Mouse (Mus musculus): ENCODE measurements around the gene Arl4a. TPM values are rescaled to one million over a fixed set of nuclear protein-coding genes. Genes with fewer than 3 reads are reported as not detected.

The Arl4a gene
- total RNA-seq, 2 experiments from 2014 or later, result 24.7 to 36.9 TPM

DNA sequence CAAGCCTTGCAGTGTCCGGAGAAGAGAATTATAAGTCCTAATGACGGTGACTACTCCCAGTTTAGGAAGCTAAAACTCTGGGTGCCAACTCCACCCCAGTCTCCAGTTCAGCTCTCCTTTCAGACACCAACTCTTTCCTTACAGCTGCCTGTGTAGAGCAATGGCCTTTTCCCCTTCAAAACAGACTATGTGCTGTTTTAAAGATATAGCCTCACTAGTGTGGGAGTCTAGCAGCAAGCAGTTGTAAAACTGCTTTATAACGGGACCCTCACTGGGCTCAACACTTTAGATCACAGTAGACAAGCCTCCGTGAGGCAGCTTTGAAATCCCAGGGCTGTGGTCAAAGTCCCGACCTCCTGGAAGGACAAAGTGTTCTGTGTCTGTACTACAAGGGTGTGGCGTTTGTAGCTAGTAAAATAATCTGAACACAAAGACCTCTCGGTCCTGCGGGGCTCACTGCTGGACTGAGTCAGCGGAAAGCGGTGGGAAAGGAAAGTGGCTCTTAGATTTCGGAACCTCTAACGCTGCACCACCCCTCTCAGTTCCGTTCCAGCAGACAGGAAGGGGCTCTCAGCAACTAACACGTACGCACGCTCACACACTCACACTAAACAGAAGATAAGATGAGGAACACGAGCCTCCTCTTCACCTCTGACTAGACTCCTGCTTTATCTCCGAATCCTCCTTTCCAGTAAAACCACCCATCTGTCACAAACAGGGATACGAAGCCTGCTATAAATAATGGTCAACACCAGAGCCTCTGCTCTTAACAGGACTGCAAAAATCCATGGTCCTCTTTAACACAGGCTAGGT lies 21.0 kb downstream of the Arl4a start:
- peak; percentile 76 for DNase-seq
- intact Hi-C loops (cut with DNase I), result loop anchor here (1.0 kb wide), 1 partner anchor 19 kb away; no protein-coding TSS in a partner anchor

DNA sequence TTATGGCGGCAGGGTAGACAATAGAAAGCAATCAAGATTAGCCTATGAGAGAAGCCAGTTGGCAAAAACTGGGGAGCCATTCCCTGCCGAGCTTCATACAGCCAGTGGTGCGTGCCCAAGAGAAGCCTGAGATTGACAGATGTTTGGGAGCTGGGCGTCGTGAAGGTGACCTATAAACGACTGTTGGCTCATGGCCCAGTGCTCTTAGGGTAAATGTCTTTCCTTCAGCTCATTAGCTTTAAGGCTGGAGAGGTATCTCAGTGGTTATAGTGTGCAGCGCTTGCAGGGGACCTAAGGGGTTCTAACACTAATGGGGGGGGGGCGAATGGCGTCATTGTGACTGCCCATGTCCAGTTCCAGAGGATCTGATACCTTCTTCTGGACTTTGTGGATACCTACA lies 21.8 kb downstream of the Arl4a start:
- DNase-seq, result no peak

DNA sequence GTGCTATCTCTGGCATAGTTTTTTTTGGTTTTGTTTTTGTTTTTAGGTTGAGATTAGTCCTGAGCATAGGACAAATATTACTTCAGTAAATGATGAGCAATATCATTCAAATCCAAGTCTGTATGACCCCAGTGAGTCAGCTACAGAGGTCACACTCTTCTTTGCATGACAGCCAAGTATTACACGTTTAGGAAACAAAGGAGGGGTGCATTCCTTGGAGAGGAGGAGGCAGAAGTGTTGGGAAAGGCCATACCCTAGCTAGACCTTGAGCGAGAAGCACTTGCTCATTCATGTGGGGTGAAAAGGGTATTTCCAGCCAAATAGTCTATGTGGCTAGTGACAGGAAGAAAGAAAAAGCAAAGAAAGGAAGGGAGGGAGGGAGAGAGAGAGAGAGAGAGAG lies 28.0 kb downstream of the Arl4a start:
- intact Hi-C loops (cut with DNase I), result no loop called here
- DNase-seq, result no peak

More for the DNA sequence above, 21.8 kb downstream of the Arl4a start:
- intact Hi-C loops (cut with DNase I), result no loop called here

DNA sequence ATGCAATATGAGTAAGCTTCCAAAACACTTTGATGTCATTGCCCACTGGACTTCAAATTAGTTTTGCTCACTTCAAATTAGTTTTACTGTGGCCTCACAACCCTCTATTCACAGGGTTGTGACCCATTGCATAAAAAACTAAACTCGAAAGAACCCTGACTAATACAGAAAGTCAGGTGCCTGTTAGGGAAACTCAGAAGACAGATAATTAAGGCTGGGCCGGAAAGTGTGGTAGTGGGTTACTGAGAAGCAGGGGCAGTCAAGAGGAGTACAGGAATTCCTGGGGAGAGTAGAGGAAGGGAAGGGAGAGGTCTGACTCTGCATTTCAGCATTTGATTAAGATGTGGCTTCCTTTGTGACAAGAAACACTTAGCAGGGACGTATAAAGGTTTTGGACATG lies 29.4 kb downstream of the Arl4a start:
- intact Hi-C loops (cut with DNase I), result no loop called here
- no peak for DNase-seq

DNA sequence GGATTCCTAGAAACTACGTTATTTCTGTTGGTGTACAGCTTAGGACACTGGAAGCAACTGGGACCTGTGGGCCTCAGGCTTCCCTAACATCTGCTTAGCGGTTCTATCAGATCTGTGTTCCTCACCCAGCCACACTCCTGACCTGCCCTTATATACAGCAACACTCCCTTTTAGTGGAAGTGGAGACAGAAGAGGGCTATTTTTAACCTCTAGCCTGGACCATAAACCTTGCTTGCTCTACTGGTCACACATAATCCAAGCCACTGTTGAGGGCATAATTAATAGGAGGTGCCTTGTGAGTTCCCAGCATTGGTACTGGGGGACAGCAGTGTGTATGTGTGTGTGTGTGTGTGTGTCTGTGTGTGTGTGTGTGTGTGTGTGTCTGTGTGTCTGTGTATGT lies 33.1 kb downstream of the Arl4a start:
- no peak for DNase-seq
- intact Hi-C loops (cut with DNase I), result no loop called here

DNA sequence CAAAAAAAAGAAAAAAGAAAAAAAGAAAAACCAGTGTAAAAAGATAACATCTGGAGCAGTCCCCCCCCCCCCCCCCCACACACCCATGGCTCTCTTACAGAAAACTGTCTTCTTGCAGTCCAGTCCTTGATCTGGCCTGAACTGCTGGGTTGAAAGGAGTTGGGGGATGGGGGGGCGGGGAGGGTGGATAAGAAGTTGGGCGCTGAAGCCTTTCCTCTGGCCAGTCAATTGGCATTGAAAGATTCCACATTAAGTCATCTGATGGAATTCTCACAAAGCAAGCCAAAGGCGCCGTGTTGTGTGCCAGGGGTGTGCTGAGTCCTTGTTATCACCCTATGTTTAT lies 39.0 kb downstream of the Arl4a start:
- DNase-seq, result no peak
- intact Hi-C loops (cut with DNase I), result no loop called here

DNA sequence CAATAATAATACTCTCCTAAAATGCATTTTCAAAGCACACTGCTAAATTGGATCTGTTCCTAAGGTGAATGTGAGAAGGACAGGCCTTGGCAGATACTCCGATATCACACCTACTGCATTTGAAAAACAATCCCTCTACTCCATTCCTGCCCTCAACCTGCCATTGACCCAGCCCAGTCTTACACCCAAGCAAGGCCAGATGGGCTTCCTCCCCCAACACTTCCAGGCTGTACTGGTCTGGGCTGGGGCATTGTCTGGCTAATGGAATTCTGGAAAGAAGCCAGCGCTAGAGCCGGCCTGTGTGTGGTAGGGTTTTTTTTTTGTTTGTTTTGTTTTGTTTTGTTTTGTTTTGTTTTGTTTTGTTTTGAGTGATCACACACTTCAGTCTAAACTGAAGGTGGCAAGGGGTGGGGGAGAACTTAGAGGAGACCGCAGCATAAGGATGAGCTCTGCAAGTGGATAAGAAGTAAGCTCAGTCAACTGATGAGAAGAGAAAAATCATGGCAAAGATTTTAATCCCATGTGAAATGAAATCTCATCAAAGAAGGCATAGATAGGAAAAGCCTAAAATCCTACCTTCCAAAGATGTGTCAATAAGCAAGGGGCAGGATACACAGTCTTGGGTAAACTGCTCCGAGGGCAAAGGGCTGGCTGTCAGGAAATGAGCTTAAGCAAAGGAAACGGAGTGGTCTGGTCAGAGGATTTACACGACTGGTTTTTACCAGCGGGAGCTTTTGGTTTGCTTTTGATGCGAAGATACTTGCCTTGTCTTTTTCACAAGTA lies 39.6 kb downstream of the Arl4a start:
- intact Hi-C loops (cut with DNase I), result no loop called here
- DNase-seq, result peak; percentile 29 to 45

DNA sequence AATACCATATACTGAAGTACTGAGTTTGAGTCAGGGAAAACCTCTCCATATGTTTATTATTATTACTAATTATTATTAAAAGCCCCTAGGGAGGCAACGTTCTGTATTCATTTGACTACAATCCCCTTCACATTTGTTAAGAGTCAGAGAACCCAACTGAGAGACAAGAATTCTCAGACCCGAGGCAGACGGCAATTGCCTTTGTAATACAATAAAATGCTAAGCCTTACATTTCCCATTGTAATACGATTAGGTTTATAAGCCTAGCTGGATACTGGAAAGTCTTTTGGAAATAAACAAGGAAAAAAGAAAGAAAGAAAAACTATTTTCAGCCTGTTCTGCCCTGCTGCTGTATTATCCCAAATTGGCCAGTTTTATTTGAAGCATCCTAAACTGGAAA lies 40.2 kb downstream of the Arl4a start:
- DNase-seq, result no peak

DNA sequence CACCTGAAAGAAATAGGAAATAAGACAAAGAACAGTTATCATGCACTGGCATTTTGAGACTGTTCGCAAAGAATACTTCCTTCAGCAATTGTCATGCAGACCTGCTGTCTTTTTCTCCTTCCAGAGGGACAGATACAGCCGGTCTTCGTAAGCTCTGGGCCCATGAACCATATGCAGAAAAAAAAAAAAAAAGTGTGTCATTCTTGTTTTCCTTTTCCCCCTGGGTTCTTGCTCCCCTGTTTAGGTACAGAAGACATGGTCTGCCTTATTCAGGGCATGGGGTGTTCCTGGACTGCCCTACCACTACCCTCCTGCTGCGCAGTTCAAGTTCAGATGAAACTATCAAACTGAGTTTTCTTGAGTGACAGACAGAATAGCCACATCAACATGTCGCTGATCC lies 41.8 kb downstream of the Arl4a start:
- intact Hi-C loops (cut with DNase I), result no loop called here
- DNase-seq, result no peak

More for the DNA sequence above, 40.2 kb downstream of the Arl4a start:
- intact Hi-C loops (cut with DNase I), result no loop called here

DNA sequence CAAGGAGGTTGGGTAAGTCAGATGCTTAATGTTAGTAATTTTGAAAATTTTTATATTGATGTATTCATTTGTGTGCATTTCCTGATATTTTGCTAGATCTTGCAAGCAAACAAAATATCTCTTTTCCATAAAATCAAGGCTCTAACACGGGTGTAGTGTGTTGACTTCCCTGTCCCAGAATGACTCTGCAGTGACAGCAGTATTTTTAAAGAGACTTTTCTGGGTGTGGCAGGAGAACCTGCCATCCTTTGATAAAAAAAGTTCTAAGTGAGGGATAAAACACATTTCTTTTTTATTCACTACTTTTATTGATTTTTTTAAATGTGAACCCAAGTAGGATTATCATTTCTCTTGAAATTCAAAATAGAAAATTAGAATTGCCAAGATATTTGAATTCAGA lies 42.2 kb downstream of the Arl4a start:
- no peak for DNase-seq
- intact Hi-C loops (cut with DNase I), result no loop called here

DNA sequence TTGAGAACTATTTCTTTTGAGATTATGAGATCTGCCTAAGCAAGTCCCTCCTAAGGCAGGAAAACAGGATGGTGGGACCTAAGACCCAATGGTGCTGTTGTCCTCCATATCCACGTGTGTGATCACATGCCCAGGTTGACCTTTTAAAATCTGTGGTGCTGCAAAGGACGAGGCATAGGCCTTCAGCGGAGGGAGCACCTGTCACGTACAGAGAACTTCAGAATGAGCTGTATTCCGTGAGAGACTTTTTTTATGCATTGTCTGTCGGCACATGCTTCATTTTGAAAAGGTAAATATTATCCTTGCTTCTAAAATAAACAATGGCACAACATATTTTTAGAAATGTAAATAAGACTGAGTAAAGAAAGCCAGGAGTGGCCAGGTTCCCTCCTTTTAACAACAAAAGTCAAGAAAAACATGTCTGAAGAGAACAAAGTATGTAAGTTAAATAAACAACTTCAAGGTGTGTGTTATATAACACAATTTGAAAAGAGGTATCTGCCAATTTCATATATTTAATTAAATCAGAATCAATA lies 45.0 kb downstream of the Arl4a start:
- intact Hi-C loops (cut with DNase I), result no loop called here
- DNase-seq, result no peak

DNA sequence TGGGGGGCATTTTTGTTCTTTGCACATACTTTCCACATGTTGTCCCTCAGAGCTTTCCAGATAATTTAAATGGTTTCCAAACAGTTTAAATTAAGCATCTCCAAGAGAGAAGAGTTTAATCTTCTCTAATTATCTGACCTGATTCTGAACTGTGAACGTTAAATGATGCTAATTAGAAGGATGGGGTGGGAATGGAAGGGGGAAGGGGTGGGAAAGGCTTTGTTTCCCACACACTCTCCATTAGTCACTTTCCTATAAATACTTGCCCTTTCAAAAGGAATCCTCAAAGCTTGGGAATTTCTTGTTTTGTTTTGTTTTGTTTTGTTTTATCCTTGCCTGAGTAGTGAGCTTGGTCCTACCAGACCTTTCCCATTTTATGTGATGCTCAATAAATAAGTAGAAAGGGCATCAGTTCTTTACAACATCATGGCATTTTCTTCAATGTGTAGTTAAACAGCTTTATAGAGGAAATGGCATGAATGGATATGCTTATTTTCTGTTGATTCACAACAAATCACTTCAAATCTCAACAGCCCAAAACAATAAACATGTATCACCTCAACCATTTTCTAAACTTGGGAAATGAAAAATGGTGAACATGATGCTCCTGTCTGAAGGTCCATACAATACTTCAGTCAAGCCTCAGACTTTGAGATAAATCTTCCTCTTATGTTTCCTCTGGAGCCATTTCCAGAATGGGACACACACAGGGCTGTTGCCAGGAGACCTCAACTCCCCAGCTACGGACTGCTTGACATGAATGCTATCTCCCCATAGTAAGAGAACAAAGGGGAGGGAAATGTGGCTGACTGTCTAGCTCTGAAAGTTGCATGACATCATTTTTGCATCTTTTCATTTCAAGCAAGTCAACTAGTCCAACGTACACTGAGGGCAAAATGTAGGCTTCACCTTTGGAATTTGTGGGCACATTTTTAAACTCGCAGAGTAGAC lies 46.7 kb downstream of the Arl4a start:
- intact Hi-C loops (cut with DNase I), result no loop called here
- DNase-seq, result no peak

DNA sequence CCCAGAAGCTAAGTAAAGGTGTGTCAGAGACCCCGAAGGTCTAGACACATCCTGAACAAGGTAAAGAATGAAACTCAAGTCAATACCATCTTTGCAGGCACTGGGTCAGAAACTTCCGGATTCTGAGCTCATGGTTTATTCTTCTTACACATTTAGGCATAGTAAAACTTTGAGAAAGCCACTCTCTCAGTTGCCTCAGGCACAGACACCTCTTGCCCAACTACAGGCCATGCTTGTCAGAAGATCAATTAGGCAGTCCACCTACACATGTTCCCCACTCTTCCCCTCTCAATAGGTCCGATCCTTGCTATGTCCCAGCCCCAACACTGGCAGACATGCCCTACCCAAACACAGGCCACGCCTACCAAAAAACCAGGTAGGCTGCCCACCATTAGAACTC lies 48.7 kb downstream of the Arl4a start:
- intact Hi-C loops (cut with DNase I), result no loop called here
- no peak for DNase-seq

DNA sequence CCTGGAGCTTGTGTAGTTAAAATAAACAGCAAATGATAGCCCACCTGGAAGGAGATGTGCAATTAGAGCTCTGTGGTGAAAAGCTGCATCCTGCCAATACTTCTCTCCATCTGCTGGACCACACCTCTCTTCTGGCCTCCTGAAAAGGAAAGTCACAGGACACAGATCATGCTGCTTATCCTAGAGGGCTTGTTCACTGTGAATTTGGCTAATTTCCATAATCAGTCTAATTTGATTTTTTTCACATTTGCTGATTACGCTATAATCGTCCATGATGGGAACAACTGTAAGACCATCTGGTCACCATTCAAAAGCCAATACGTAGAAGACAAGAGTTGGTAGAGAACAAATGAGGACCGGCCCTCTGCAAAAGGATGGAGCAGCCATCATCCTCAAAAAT lies 50.6 kb downstream of the Arl4a start:
- DNase-seq, result no peak
- intact Hi-C loops (cut with DNase I), result no loop called here

DNA sequence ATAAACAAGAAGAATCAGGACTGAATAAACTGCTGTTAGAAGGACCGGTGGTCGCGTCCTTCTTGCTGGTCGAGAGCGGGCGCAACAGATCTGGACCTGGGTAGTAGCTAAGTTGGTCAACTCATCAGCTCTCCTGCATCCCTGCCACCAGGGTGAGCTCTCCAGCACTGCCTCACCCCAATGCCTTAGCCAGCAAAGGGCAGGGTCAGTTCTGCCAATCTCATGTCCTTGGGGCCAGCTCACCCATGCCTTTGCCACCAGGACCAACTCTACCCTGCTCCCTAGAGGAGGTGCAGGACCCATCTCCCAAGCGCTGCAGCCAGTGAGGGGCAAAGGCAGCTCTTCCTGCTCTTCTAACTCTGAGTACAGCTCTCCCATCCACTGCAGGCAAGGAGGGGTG lies 52.2 kb downstream of the Arl4a start:
- intact Hi-C loops (cut with DNase I), result no loop called here
- DNase-seq, result no peak

DNA sequence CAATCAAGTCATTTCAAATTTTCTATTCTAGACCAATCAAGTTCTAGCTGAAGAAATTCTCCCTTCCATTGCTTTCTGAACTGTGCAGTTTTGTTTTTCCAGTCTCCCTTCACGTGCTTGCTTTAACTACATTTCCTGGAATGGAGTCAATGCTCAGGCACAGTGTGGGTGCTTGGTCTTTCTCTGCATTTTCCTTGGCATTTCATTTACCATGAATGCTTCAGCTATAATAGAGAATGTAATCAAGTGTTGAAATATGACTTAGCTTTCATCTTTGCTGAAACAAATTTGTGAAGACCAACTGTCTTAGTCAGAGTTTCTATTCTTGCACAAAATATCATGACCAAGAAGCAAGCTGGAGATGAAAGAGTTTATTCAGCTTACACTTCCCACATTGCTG lies 58.0 kb downstream of the Arl4a start:
- intact Hi-C loops (cut with DNase I), result no loop called here
- DNase-seq, result no peak

GRCm38 (mm10) chr12:39979066-39979465 lies 58.8 kb downstream of the Arl4a start:
- intact Hi-C loops (cut with DNase I), result no loop called here
- no peak for DNase-seq

DNA sequence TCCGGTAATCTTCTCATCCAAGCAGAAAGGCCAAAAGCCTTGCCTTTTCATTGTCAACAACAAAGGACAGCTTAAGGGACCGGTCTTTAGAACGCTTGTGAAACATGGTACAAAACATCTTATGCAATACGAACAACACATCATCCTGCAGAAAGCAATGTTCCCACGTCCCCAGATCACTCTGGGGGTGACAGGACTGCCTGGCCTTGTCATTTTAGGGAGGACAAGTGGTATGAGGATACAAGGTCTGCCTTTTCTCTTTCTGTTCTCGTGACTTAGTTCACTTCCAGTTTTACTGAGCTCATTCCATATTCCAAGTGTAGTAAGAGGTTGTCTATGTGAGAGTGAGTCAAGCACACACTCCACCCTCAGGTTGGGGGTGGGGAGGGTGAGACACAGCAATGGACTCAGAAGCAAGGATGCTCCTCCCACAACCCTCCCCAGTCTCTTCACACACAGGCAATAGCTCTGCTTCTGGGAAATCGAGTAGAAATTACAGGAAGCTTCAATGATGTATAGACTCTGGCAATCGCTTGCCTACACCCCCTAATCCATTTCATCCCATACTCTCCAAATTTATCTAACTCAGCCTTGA lies 59.7 kb downstream of the Arl4a start:
- no peak for DNase-seq
- intact Hi-C loops (cut with DNase I), result no loop called here

GRCm38 (mm10) chr12:39976426-39976825 lies 61.4 kb downstream of the Arl4a start:
- DNase-seq, result no peak
- intact Hi-C loops (cut with DNase I), result no loop called here

- intact Hi-C loops (cut with DNase I), result no loop called here
These were observed 61.9 kb downstream of the Arl4a start for GRCm38 (mm10) chr12:39975829-39976340.

More at GRCm38 (mm10) chr12:39975829-39976340, 61.9 kb downstream of the Arl4a start:
- no peak for DNase-seq

Measured in heart, postnatal 10 days (tissue).